Mouse (Mus musculus) layer of hippocampus, postnatal 36 days (tissue): Measurements from ENCODE around the gene Minpp1. TPM values are rescaled to one million over a fixed set of nuclear protein-coding genes. Genes with fewer than 3 reads are reported as not detected.
"Not testable (repeated sequence)": the region's sequence is repeated elsewhere in the genome, so short reads cannot be mapped to it uniquely, and the experiment has no call there.

Experiments
- DNase-seq, 2 experiments: peaks; one replicate each; pipeline ENCODE4 v3.0.0; 2022
- total RNA-seq, 2 experiments: library from RNA; stranded (reverse); gene quantifications; 2 replicates each; pipeline ENCODE4 v1.2.3; 2021

Gene Minpp1
- 10 to 100 TPM; 53.1 to 64.6 TPM for total RNA-seq

DNA sequence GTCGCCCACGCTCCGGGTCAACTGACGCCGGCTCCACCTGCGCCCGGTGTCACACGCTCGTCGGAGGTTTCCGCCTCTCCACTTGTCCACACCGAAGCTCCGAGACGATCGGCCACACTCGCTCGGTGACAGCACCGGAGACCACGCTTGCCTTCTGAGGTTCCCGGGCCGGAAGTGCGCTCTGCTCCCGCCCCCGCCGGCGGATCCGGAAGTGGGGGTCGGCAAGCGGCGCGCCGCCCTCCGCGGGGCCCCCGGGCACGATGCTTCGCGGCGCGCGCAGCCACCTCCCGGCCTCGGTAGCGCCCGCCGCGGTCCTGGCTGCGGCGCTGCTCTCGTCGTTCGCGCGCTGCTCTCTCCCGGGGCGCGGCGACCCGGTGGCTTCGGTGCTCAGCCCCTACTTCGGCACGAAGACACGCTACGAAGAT, at the start of gene Minpp1:
Gene Minpp1 (plus strand): TSS at position 89 of the 425 bp plus-strand sequence.
- DNase-seq = peak; percentile 85 to 87

- no peak for DNase-seq
These were observed 46.2 kb upstream of the Minpp1 start for GRCm38 (mm10) chr19:32439356-32439755.

DNA sequence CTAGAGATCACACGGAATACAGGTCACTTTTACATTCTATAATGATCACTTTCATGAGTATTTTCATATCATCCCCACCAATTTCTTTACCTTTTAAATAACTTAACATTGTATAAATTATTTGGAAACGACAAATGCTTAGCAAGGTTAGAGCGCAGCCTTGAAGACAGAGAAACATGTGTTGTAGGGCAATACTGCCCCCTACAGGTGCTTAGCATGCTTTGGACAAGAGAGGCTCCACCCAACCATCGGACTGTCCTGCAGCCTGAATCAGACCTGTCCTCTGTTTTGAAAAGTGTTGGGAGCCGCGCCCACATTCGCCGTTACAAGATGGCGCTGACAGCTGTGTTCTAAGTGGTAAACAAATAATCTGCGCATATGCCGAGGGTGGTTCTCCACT, 44.0 kb upstream of the Minpp1 start:
- no peak for DNase-seq

DNA sequence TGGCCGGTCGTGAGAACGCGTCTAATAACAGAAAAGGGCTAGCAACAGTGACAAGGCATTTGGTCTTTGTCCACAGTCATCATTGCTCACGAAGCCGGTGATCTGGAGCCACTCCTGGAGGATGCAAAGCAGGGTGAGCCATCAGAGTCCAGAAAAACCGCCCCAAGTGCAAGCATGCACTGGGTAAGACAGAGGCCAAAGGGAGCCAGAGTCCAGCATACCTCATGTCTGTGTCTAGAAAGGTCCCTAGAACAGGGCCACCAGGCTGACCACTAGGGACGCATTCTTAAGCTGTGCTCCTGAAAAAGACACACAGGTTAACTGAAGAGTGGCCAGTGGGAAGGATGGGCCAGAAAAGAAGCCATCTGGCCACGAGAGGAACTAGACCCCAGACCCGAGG, 36.6 kb upstream of the Minpp1 start:
- DNase-seq = no peak

DNA sequence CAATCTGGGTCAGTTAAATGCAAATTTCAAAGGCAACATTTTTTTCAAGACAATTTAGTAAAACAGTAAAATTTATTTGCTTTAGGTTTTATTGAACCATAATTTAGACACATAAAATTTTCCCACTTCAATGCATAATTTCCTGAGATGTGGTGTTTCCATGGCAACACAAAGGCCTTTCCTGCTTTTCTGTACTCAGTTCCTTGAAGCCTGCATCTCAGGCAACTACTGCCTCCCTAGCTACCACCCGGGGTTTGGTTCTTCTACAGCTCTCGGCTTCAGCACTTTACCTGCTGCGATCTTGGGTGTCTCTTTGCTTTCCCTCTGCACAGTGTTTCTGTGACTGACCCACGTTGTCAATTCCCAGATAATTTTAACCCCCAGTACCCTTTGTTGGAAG, 33.3 kb upstream of the Minpp1 start:
- no peak for DNase-seq

DNA sequence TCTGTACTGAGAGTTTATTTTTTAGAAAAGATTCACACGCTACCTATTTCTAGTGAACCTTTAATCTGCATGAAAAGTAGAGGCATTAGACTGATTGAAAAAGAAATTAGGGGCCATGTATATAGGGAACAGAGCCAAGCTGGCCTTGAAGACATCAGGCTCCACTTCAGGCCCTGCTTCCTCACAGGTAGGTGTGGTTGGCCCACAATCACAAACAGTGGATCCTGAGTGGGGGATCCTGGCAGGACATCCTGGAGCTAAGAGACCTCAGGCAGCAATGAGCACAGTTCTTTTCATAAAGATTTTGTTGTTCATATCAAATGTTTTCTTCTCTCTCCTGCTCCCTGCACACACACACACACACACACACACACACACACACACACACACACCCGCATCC, 28.8 kb upstream of the Minpp1 start:
- DNase-seq = no peak

GRCm38 (mm10) chr19:32457631-32458030, 27.9 kb upstream of the Minpp1 start:
- not testable (repeated sequence) for DNase-seq

DNA sequence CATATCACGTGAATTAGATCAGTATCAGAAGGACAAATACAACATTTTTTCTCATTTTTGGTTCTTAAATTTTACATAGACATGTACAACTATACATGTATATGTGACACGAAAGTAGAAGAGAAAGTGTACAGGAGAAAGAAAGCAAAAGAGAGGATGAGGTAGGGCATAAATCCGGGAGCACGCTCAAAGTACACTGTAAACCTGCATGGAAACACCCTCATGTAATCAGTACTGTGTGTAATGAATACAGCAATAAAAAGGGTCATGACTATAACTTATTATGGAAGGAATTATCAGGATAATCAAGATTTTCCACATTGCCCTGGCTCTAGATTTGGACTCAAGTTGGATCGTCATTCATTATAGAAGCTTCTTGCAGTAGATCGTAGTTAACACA, 22.5 kb upstream of the Minpp1 start:
- no peak for DNase-seq

DNA sequence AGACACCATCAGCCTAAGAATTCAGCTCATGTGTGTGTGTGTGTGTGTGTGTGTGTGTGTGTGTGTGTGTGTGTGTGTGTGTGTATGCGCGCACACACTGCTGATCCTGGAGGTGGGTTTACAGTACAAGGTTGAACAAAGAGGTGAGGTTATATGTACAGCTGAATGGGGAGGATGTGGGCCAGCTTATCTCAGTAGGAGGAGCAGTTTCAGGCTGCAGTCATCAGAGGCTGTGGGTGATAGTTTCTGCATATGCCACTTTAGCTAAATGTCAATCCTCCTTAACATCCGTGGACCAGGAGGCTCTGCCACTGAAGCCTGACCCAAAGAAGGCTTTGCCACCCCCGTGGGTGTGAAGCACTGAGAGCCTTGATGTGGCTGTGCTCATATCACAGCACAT, 20.3 kb upstream of the Minpp1 start:
- no peak for DNase-seq

DNA sequence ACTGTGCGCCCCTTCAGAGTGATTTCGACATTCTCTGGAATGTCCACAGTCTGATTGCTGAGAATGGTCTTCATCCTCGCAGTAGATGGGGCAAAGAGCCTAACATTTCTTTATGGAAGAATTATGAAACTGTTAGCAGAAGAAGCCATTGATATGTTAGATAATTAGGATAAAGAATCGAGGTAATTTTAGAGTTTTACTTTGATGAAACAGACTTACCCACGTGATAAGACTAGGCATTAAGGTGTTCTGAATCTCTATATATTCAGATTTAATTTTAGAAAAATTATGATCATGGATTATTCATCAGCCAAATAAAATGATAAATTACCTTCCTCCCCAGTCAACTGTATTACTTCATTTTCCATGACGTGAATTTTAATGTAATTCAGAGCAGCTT, 19.1 kb upstream of the Minpp1 start, which contains the start of gene Rpl9-ps6:
Gene Rpl9-ps6 (minus strand): TSS at position 101 of the 400 bp plus-strand sequence.
- DNase-seq = no peak

GRCm38 (mm10) chr19:32467325-32467724, 18.2 kb upstream of the Minpp1 start:
- DNase-seq = no peak

DNA sequence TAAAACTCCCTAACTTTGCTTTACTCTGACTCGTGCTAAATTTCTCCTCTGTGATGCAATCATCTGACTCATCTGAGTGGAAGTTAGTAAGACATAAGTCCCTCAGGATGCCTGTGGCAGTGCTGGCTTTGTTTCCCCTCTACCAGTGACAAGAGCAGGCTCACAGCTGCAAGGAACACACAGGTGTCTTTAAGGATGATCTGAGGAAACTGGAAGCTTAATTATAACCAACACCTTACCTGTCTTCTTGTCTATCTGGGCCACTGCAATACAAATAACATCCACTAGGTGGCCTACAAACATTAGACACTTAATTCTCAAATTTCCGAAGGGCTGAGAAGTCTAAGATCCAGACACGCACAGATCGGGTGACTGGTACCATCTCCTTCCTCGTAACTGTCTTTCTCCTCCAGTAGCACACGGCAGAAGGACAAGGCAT, 15.5 kb upstream of the Minpp1 start:
- DNase-seq = no peak

GRCm38 (mm10) chr19:32470570-32471263, 14.9 kb upstream of the Minpp1 start:
- DNase-seq = no peak

DNA sequence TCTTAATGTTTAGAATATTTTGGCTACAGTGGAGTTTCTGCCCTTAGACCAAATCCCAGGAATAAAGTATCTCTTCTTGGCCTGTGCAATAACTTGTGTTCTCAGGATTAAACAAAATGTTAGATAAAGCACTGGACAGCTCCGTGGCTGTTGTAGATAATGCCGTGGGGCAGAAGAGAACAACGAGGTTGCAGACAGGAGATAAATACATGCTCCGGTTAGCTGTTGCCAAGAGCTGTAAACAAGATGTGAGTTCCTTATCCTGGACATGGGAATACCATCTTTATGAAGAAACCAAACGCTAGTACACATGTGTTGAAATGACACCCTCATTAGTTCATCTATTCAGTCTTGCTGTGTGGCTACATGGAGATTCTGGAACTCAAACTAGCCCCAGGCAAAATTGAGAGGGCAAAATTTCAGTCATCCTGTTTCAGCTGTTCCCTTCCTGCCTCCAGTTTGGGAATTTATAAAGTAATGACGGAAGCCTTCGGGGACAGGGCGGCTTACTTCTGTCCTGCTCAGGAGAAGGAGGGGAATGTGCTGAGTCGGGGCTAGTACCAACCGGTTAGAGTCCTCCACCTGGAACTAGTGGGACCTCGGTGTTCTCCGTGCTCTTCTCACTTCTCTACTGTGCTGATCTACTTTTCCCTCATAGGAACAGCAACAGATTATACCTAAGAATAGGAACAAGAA, 9.4 kb upstream of the Minpp1 start:
- no peak for DNase-seq

DNA sequence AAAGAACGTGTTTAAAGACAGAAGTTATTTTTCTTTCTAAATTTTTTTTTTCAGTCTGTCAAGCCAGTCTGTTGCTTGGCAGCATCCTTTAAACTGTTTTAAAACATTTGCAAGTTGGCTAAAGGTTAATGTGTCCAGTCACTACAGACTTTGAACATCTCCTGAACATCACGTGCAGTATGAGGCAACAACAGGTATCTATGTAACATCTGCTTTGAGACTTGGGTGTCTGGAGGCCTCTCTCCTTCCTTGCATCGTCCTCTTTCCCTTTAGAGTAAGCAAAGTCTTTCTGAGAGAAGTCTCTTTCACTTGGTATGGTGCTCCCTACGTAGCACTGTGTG, 8.9 kb upstream of the Minpp1 start:
- DNase-seq = no peak

DNA sequence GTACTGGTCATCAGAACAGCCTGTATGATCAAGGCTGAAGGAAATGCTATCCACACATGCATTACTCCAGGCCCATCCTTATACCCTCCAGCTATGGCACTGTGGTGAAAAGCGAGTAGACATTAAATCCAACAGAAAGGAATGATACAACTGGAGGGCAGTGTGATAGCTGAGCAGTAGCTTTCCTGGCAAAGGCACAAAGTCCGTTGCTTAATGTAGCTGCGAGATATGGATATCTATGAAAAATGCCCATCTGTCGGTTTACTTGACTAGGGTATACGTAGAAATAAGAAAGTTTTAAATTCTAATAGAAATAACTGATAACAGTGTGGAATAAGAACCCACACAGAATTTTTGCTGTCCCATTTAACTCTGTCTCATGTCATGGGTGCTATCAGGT, 5.3 kb upstream of the Minpp1 start:
- no peak for DNase-seq

- no peak for DNase-seq
These were observed 4.7 kb upstream of the Minpp1 start for GRCm38 (mm10) chr19:32480791-32481442.

DNA sequence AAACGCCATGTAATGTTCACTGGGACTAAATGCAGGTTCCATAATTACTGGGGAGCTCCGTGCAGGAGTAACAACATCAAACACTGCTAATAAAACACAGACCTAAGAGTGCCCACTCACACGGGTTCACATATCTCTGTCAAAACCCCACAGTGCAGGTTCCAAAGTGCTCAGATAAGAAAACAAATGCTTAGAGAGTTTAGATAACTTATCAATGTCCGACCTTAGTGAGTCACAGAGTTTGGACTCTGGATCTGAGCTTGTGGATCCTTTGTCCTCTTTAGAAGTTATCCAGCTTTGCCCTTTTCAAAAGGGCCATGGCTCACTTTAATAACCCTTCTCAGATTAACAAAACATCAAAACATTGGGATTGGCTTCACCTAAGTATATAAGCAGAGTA, 4.1 kb upstream of the Minpp1 start:
- no peak for DNase-seq

DNA sequence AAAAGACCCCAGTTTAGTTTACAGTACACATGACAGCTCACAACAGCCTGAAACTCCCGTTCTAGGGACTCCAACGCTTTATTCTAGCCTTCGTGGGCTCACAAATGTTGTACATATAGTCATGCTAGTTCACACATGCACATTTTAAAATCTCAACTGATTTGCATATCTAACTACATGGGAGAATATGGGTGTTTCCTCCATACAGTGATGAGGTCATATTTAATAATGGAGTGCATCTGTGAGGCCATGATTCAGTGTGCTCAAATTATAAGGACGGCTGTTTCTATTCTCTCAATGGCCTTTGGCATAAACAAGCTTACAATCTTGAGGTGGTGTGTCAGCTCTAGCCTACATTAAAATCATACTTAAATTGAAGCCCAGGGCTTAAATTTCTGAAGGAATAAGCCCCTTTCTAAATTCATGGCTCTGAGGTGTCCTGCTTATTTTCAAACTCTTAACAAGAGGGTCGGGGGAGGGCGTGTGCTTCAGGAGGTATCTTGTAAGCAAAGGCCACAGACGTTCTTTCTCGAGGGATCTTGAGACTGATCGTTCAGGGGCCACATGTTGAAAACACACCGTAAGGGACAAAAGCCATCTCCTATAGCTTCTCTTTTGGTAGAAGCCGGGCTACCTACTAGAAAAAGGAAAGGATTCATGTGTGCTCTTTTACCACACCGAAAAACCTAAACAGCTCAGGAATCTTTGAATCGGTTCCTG, 468 bp upstream of the Minpp1 start:
- DNase-seq = no peak

DNA sequence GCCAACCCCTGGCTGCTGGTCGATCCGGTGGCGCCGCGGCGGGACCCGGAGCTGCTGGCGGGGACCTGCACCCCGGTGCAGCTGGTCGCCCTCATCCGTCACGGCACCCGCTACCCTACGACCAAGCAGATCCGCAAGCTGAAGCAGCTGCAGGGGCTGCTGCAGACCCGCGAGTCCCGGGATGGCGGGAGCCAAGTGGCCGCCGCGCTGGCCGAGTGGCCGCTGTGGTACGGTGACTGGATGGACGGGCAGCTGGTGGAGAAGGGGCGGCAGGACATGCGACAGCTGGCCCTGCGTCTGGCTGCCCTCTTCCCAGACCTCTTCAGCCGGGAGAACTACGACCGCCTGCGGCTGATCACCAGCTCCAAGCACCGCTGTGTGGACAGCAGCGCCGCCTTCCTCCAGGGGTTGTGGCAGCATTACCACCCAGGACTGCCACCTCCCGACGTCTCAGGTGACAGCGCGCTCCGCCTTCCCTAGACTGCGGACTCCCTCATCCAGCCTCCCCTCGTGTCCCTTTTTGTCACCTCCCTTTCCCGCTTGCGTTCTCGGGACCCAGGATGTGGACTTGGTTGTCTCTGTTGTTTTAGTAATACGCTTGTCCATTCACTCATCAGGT, 646 bp downstream of the Minpp1 start:
- DNase-seq = peak; percentile 47 to 56

DNA sequence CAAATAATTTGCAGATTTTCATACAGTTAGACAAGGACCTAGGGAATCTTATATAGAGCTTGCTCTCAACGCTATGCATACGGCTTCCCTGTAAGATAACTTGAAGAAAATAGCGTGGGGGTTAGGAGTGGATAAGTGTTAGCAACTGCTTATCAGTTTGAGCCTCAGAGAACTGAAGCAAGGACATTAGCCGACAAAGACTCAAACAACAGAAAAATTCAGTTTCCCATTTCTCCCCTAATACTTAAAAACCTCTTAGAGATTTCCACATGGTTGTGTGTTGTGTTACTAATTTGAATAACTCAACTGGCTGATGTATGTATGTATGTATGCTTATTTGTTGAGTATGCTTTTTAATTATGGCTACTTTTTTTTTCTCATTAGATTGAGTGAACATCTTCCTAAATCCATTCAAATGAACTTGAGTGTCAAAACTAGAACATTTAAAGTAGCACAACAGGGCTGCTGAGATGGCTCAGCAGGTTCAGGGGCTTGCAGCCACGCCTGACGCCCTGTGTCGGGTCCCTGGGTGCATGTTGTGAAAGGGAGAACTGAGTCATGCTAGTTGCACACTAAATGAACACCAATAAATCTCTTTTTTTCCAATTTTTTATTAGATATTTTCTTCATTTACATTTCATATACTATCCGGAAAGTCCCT, 2.2 kb downstream of the Minpp1 start:
- DNase-seq = no peak
